Mouse (Mus musculus): ENCODE results near the gene Khdc1c. TPM values are rescaled to one million over a fixed set of nuclear protein-coding genes. Genes with fewer than 3 reads are reported as not detected.

The Khdc1c gene
- polyA plus RNA-seq, 1 experiment from 2014 or later = not detected

GRCm38 (mm10) chr1:21412197-21412555 lies 44.0 kb downstream of the Khdc1c start:
- 96% methylated on average over 2 of the region's 2 CpGs for WGBS
- no peak for ATAC-seq (ENCODE audit: low read depth)
- Histone ChIP-seq H3K27ac (ENCODE audit: low read depth, low read length) (no peak overlapping the region), H3K9ac (replicated peaks; ENCODE audit: low read depth, low read length) (no peak overlapping the region), H3K4me1 (ENCODE audit: control insufficient read depth, insufficient read depth, low read length) (no peaks in the 10 kb centered on the region), H3K36me3 (ENCODE audit: control insufficient read depth, insufficient read depth, low read length) (no peaks in the 10 kb centered on the region), H3K4me2 (ENCODE audit: low read depth, low read length) (no peak overlapping the region), H3K4me3 (ENCODE audit: low read depth, low read length) (no peak overlapping the region), H3K27me3 (ENCODE audit: control insufficient read depth, insufficient read depth, low read length) (no peaks in the 10 kb centered on the region), H3K9me3 (ENCODE audit: control insufficient read depth, low read length) (no peaks in the 10 kb centered on the region)

DNA sequence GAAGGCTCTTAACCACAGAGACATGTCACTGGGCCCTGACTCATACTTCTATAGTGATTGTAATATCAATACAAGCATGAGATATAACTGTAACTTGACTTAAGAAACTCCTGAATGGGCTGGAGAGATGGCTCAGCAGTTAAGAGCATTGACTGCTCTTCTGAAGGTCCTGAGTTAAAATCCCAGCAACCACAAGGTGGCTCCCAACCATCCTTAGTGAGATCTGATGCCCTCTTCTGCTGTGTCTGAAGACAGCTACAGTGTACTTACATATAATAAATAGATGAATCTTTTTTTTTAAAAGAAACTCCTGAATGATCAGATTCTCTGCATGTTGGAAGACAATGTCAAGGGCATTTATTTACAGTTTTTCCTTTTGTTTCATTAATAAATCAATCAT lies 51.2 kb downstream of the Khdc1c start:
- Histone ChIP-seq H3K4me1 (ENCODE audit: control insufficient read depth, insufficient read depth, low read length) (no peaks in the 10 kb centered on the region), H3K4me3 (ENCODE audit: low read depth, low read length) (no peak overlapping the region), H3K4me2 (ENCODE audit: low read depth, low read length) (no peak overlapping the region), H3K27me3 (ENCODE audit: control insufficient read depth, insufficient read depth, low read length) (no peaks in the 10 kb centered on the region), H3K27ac (ENCODE audit: low read depth, low read length) (no peak overlapping the region), H3K9me3 (ENCODE audit: control insufficient read depth, low read length) (no peaks in the 10 kb centered on the region), H3K36me3 (ENCODE audit: control insufficient read depth, insufficient read depth, low read length) (no peaks in the 10 kb centered on the region), H3K9ac (replicated peaks; ENCODE audit: low read depth, low read length) (no peak overlapping the region)
- no peak for ATAC-seq (ENCODE audit: low read depth)

Other genes with a start within 250 kb of the Khdc1c start
- gene Tmem14a, start 149.8 kb upstream of the Khdc1c start, polyA plus RNA-seq (2014; fragmentation: Nextera tagmentation; extraction: Ambion mirVana) = 19.3 and 20.4 TPM in 2 replicates
- 0.37 and 0.73 TPM in 2 replicates for gene Gsta3, start 127.7 kb upstream of the Khdc1c start, polyA plus RNA-seq (2014; fragmentation: Nextera tagmentation; extraction: Ambion mirVana)
- not detected in 2 replicates for gene Khdc1a, start 18.7 kb upstream of the Khdc1c start, polyA plus RNA-seq (2014; fragmentation: Nextera tagmentation; extraction: Ambion mirVana)
- 0.17 TPM in 1 of 2 replicates, not detected in the other for gene Khdc1b, start 15.2 kb downstream of the Khdc1c start, polyA plus RNA-seq (2014; fragmentation: Nextera tagmentation; extraction: Ambion mirVana)

Data from neural tube, embryonic 14.5 days (tissue).